Mouse (Mus musculus) G1E (cell line): ENCODE measurements at regions not wholly inside any gene's neighbourhood (a gene's known extent, or its start where the extent isn't known, plus 50 kb on each side); places are given as distances from the start of the nearest gene placed in this dataset.
"Not testable (repeated sequence)": the region's sequence is repeated elsewhere in the genome, so short reads cannot be mapped to it uniquely, and the experiment has no call there.

Source experiments
- ATAC-seq: 2 replicates; pipeline ENCODE4 v1.8.0; 2016; ENCODE audit warnings: mild to moderate bottlenecking; ENCODE audit not compliant: insufficient number of reproducible peaks, poor library complexity, low FRiP score, severe bottlenecking; ENCODE audit errors: extremely low read depth
- DNase-seq: peaks from one replicate; pipeline ENCODE4 v3.0.0; 2012; ENCODE audit warnings: low spot score
- H3K27me3 ChIP-seq: 2 replicates; pipeline ENCODE4 v1.6.1; 2012; ENCODE audit warnings: mild to moderate bottlenecking, low read length, inconsistent platforms; ENCODE audit not compliant: insufficient read depth
- H3K36me3 ChIP-seq: replicated peaks from 2 replicates; pipeline ENCODE3; 2012; ENCODE audit warnings: mild to moderate bottlenecking, inconsistent platforms
- H3K4me1 ChIP-seq: 2 replicates; pipeline ENCODE4 v1.6.1; 2012; ENCODE audit warnings: low read depth, low read length, inconsistent platforms, mixed read lengths; ENCODE audit not compliant: insufficient read depth
- H3K4me3 ChIP-seq: 2 replicates; pipeline ENCODE4 v1.5.1; 2012; ENCODE audit warnings: low read depth, mild to moderate bottlenecking, inconsistent platforms, low read length, moderate library complexity, mixed read lengths
- H3K9me3 ChIP-seq: replicated peaks from 2 replicates; pipeline ENCODE4 v1.6.1; 2012; ENCODE audit warnings: inconsistent platforms
- CTCF ChIP-seq: IDR thresholded peaks from 2 replicates; pipeline ENCODE4 v1.5.1; 2012; ENCODE audit warnings: low read depth, low read length, inconsistent platforms, mixed read lengths
- GATA2 ChIP-seq: IDR thresholded peaks from 2 replicates; pipeline ENCODE4 v1.6.1; 2012; ENCODE audit warnings: low read depth, low read length, inconsistent platforms, borderline replicate concordance
- POLR2AphosphoS5 ChIP-seq: IDR thresholded peaks from 2 replicates; pipeline ENCODE4 v1.6.1; 2012; ENCODE audit warnings: low read depth, low read length, inconsistent platforms; ENCODE audit not compliant: insufficient replicate concordance

DNA sequence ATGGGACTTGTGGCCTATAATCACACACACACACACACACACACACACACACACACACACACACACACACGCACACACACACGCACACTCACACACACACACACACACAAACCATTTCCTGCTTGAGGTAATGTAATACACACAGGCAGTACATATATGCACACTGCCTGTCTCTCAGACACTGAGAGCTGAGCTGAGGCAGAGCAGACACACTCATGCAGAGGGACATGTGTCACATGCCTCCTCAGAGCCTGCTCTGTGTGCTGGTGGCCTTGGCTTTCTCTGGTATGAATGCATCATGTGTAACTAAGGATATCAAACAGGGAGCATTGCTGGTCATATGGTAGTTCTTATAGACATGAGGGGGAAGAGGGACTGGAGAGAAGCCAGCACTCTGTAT, 604.7 kb downstream of the Dad1 start:
- H3K4me1 ChIP-seq, DNase-seq, H3K4me3 ChIP-seq, H3K27me3 ChIP-seq, H3K36me3 ChIP-seq, H3K9me3 ChIP-seq, ATAC-seq: not testable (repeated sequence)

DNA sequence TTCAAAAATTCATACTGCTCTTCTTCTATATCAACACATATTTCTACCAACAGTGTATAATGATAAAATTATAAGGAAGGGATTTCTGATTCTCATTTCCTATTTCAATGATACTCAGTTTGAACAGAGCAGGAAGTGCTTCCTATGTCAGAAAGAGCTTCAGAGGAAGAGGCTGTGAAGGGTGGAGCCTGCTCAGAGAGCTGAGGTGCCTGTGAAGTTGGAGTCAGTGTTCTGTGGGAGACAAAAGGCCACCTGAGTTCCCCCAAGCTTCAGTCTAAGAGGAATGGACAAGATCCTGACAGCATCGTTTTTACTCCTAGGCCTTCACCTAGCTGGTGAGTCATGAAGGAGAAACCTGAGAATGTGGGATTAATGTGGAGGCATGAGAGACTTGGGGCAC, 613.5 kb downstream of the Dad1 start:
- not testable (repeated sequence) for H3K27me3 ChIP-seq, H3K36me3 ChIP-seq, H3K4me3 ChIP-seq, ATAC-seq, H3K4me1 ChIP-seq, DNase-seq, H3K9me3 ChIP-seq

DNA sequence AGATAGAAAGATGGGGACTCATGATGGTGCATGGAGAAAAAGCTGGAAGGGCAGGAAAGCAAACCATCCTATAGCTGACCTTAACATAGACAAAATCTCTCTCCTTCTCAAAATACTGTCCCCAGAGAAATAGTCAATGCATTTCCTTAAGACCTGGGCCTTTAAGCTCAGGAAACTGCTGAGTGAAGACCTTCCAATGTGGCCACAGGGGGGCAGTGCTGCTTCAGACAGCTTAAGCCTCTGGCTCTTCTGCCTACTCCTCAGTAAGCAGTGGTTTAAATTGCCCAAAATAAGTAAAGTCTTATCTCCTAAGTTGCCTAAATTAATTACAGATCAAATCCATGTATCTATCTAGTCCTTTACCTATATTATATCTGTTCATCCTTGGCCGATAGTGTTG, 616.2 kb downstream of the Dad1 start:
- not testable (repeated sequence) for DNase-seq, H3K36me3 ChIP-seq, H3K9me3 ChIP-seq, H3K4me1 ChIP-seq, H3K4me3 ChIP-seq, ATAC-seq, H3K27me3 ChIP-seq

DNA sequence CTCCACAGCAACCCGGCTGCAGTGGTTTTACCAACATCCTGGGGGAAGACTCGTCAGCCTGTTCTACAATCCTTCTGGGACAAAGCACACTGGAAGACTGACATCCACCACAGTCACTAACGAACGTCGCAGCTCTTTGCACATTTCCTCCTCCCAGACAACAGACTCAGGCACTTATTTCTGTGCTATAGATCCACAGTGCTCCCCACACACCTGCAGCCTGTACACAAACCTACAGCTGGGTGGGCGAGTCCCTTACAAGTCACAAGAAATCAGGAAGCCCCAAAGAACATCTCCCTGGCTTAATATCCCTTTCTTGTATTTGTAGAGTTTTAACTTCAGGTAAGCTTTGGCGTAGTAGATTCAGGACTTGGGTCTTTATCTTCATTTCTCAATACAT, 618.7 kb downstream of the Dad1 start:
- H3K27me3 ChIP-seq, H3K4me1 ChIP-seq, H3K4me3 ChIP-seq, DNase-seq, H3K9me3 ChIP-seq, H3K36me3 ChIP-seq, ATAC-seq: not testable (repeated sequence)

DNA sequence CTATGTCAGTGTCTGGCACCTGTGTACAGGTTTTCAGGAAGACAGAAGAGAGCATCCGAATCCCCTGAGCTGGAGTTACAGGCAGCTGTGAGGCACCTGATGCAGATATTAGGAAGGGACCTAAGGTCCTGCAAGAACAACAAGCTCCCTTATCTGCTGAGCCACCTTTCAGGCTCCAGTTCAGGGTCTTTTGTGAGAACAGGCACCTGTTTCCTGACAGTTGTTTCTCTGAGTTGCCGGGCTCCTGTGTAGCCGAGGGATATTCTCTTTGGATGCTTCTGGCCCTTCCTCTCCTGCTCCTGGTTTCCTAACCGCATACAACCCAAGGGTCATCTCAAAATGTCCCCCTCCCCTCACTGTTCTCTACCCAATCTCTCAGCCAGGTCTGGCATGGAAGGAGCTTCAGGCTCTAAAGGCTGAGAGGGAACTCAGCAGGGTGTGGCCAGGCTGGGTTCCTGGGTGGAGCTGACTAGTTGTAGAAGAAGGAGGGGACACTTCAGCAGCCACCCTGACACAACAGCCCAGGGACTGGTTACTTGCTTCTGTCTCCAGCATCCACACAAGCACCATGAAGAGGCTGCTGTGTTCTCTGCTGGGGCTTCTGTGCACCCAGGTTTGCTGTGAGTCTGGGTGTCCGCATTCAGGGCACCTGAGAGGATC, 619.5 kb downstream of the Dad1 start:
- not testable (repeated sequence) for H3K36me3 ChIP-seq, DNase-seq, H3K4me1 ChIP-seq, H3K27me3 ChIP-seq, H3K4me3 ChIP-seq, H3K9me3 ChIP-seq, ATAC-seq

DNA sequence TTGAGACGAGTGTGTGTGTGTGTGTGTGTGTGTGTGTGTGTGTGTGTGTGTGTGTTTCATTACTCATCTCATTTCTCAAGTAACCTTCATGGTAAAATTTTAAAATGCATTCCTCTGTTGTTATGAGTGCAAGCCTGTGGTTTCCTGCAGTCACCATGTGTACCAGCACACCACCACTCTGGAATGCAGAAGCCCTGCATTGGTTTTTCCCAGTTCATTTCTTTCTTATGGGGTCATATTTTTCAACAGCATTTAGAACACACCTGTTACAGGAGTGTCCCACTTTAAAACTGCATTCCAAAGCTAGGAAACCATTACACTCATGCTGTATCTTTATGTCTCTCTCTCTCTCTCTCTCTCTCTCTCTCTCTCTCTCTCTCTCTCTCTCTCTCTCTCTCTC, 620.2 kb downstream of the Dad1 start:
- H3K9me3 ChIP-seq, H3K4me3 ChIP-seq, DNase-seq, H3K4me1 ChIP-seq, H3K36me3 ChIP-seq, ATAC-seq, H3K27me3 ChIP-seq: not testable (repeated sequence)

DNA sequence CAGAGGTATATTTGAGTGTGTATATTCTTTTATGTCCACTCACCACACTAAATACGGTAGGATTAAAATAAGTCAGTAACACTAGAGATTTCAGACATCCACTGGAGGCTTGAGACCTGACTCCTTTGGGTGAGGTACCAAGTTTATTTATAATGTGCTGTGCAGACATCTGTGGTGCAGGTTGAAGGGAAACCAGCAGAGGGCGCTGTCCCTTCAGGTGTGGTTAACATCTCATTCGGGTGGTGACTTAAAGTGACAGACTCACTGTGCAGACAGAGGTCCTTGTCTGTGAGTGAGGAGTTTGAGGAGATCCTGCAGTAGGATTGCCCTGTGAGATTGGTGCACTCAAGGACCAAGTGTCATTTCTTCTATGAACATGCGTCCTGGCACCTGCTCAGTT, 632.5 kb downstream of the Dad1 start:
- H3K36me3 ChIP-seq, DNase-seq, ATAC-seq, H3K9me3 ChIP-seq, H3K4me1 ChIP-seq, H3K4me3 ChIP-seq, H3K27me3 ChIP-seq: not testable (repeated sequence)

DNA sequence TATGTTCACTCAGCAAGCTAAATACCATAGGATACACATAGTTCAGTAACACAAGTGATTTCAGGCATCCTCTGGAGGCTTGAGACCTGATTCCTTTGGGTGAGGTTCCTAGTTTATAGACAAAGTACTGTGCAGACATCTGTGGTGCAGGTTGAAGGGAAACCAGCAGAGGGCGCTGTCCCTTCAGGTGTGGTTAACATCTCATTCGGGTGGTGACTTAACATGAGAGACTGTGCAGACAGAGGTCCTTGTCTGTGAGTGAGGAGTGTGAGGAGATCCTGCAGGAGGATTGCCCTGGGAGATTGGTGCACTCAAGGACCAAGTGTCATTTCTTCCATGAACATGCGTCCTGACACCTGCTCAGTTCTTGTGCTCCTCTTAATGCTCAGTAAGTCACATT, 637.8 kb downstream of the Dad1 start:
- DNase-seq, H3K4me1 ChIP-seq, H3K36me3 ChIP-seq, H3K27me3 ChIP-seq, ATAC-seq, H3K4me3 ChIP-seq, H3K9me3 ChIP-seq: not testable (repeated sequence)

DNA sequence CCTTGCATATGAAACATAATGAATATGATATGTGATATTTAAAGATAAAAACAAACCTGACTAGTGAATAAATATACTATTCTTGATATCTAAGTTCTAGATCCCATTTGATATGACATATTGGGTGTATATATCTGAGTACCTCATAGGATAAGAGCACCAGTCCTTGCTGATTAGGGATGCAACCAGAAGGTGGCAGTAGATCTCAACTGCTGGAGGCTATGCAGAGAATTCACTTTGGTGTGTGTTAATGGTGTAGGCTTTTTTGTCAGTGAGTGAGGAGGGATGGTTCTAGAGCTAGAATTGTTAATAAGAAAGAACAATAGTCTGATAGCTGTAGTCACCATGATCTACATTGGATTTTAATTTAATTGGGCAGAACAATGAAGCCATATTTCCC, 639.6 kb downstream of the Dad1 start:
- H3K4me3 ChIP-seq, result no peak overlapping the region
- ATAC-seq (no peak), DNase-seq (no peak)
- H3K9me3 ChIP-seq, result no peaks in the 10 kb centered on the region
- H3K27me3 ChIP-seq, result no peaks in the 10 kb centered on the region
- no peaks in the 10 kb centered on the region for H3K4me1 ChIP-seq
- H3K36me3 ChIP-seq, result no peaks in the 10 kb centered on the region
- TF ChIP-seq CTCF (no peak), POLR2AphosphoS5 (no peak), GATA2 (no peak)

DNA sequence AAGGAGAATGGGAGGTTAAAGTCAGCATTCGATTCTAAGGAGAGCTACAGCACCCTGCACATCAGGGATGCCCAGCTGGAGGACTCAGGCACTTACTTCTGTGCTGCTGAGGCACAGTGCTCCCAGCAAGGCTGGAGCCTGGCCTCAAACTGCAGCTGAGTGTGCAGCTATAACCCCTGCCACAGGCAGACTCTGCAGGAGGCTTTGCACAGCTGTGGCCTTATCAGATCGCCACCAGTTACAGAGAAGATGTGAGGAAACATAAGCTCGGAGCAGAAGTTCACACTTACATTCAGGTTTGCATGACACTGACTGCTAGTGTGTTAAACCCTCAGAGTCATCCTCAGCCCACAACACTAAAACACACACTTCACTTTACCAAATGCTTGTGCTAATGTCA, 654.6 kb downstream of the Dad1 start:
- not testable (repeated sequence) for ATAC-seq, H3K36me3 ChIP-seq, H3K4me1 ChIP-seq

DNA sequence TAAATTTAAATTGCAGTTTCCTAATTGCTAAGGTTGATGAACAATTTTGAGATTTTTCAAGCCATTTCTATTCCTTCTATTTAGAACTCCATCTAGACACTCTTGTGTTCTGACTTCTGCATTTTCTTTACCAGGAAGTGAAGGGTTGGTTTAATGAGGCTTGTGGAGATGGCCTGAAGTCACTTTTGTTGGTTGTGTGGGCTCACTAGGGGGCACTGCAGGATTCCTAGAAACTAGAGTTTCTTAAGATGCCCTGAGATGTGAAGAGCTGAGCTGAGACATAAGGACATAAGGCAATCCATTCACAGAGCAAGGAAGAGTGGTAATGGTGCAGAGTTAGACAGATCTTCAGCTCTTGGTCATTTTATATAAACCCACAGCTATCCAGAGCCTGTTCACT, 656.6 kb downstream of the Dad1 start:
- H3K4me3 ChIP-seq, DNase-seq, H3K9me3 ChIP-seq, H3K27me3 ChIP-seq, H3K36me3 ChIP-seq, H3K4me1 ChIP-seq, ATAC-seq: not testable (repeated sequence)

More for the DNA sequence above, 654.6 kb downstream of the Dad1 start:
- H3K27me3 ChIP-seq, H3K9me3 ChIP-seq, DNase-seq, H3K4me3 ChIP-seq: not testable (repeated sequence)

DNA sequence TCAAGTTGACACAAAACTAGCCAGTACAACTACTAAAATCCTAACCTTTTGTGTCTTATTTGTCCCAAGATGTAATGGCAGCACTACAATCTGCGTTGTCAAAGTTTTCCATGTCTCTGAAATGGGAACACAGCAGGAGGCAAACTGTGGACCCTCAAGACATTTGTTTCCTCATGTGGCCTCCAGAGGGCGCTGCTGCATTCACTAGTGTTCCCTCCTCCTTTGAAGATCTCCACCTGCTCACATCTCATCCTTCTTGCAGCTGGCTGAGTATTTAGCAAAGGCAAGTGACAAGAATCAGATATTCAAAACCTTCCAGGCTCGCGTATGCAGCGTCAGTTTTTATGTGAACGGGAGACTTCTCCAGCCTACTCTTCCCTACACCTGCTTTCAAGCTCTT, 663.3 kb downstream of the Dad1 start:
- not testable (repeated sequence) for ATAC-seq, H3K36me3 ChIP-seq, H3K27me3 ChIP-seq, DNase-seq, H3K9me3 ChIP-seq, H3K4me1 ChIP-seq, H3K4me3 ChIP-seq
